Mouse (Mus musculus): ENCODE data around the gene Shc4. TPM values are rescaled to one million over a fixed set of nuclear protein-coding genes. Genes with fewer than 3 reads are reported as not detected.

The Shc4 gene
- total RNA-seq, 2 experiments from 2014 or later: 5.1 to 5.2 TPM

DNA sequence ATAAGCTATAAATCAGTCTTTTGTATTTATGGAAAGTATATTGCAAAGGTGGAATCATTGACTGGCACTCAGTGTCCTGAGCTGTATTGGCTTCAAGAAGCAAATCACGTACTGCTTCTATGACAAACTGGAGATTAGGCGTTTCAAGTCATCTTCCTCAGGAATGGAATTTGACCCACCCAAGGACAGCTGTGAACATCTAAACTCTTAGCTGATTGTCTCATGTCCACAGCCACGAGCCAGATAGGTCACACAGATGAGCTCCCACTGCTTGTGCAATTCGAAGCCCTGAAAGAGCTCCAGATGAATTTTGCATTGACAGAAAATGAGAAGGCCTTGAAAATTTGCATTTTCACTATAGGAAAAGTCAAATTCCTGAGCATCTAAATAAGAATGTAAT lies 146.3 kb downstream of the Shc4 start:
- no peak for DNase-seq (ENCODE audit: low spot score in 2 of 2)

Other genes starting within 250 kb of the Shc4 start
- under 1 TPM; 0.12 to 0.16 TPM for gene Gm9913, start 219.1 kb downstream of the Shc4 start, total RNA-seq (2021)
- 1 to 10 TPM; 4.5 to 5.0 TPM for gene Fbn1, start 216.2 kb downstream of the Shc4 start, total RNA-seq (2021)
- 1 to 10 TPM; 2.6 TPM for gene Cep152, start 99.0 kb downstream of the Shc4 start, total RNA-seq (2021)
- 100 to 1,000 TPM; 229 to 233 TPM for gene Eid1, start 51.1 kb downstream of the Shc4 start, total RNA-seq (2021)
- 10 to 100 TPM; 90.8 to 92.5 TPM for gene Secisbp2l, start 58.7 kb upstream of the Shc4 start, total RNA-seq (2021)
- gene Galk2, start 135.0 kb upstream of the Shc4 start, total RNA-seq (2021): 10 to 100 TPM; 28.4 to 29.0 TPM
- gene Cops2, start 135.0 kb upstream of the Shc4 start, total RNA-seq (2021): 100 to 1,000 TPM; 102 TPM